Mouse (Mus musculus): ENCODE measurements around the gene Palm3.

DNA sequence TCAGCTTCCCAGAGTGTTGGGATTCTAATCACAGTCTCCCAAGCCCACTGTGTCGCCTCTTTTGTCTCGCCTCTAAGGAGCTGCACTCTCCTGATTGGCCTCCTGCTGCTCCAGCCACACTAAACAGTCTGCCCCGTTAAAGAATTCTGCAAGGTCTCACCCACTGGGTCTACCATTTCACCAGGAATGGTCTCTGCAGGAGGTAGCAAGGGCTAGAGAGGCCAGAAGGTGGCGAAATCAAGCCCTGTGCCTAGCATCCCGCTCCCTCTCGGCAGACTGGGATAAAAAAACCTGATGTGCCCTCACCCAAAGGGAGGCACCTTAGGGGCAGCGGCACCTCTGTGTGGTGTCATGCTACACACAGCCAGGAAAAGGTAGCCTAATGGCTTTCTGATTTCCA lies 22.8 kb downstream of the Palm3 start:
- TF ChIP-seq CTCF (conservative IDR thresholded peaks at IDR 0.05; ENCODE audit: insufficient read depth, insufficient read length, low read depth, low read length) (no peak), POLR2A (IDR thresholded peaks at IDR 0.05; ENCODE audit: low read depth, low read length) (no peak)

Measured in kidney, adult 2 months (tissue).